Mouse (Mus musculus): ENCODE data around the gene Hibadh.

DNA sequence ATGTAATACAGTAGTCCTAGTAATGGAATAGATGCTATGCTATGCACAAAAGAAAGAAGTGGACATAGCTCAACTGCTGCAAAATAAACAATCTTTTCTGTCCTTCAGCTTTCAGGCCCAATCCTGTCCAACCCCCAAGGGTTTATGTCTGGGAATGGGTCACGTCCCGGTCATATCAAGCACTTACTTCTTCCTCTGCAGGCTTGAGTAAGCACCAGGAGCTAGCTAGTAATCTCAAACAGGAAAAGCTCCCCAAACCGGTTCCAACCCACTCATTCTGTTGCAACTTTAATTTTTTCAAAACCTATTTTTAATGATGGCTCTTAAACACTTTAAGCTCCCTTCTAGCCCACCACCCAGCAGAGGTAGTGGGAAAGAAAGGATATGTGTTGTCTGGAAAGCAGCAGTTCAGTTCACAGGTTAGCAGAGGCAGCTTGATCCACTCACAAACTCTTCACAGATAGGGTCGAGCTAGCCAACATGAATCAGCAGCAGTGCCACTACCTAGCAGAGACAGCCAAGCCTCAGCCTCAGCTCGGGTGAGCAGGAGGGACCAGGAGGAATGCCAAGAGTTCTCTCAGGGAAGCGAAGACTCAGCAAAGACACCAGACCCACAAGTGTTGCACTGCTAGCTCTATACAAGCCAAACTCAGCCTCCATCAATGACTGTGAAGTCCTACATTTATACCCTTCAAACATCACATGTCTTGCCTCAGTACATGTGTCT lies 30.4 kb downstream of the Hibadh start:
- TF ChIP-seq CTCF (conservative IDR thresholded peaks at IDR 0.05; ENCODE audit: low read length) = no peak
- no peak for TF ChIP-seq POU5F1 (IDR thresholded peaks at IDR 0.05; ENCODE audit: borderline replicate concordance, low read length)
- no peak for TF ChIP-seq NANOG (IDR thresholded peaks at IDR 0.05; ENCODE audit: borderline replicate concordance, low read length)

All from E14TG2a.4 (cell line).